Mouse (Mus musculus): Measurements from ENCODE around the gene Brap.
"Not testable (repeated sequence)": the region's sequence is repeated elsewhere in the genome, so short reads cannot be mapped to it uniquely, and the experiment has no call there.

GRCm38 (mm10) chr5:121614921-121615320 lies 45.4 kb upstream of the Brap start:
- not testable (repeated sequence) for TF ChIP-seq CTCF (IDR thresholded peaks at IDR 0.05; ENCODE audit: low read depth); EP300 (optimal IDR thresholded peaks at IDR 0.05)
